ENCODE assay signal across 1 mouse cellular context in the genomic region with DNA sequence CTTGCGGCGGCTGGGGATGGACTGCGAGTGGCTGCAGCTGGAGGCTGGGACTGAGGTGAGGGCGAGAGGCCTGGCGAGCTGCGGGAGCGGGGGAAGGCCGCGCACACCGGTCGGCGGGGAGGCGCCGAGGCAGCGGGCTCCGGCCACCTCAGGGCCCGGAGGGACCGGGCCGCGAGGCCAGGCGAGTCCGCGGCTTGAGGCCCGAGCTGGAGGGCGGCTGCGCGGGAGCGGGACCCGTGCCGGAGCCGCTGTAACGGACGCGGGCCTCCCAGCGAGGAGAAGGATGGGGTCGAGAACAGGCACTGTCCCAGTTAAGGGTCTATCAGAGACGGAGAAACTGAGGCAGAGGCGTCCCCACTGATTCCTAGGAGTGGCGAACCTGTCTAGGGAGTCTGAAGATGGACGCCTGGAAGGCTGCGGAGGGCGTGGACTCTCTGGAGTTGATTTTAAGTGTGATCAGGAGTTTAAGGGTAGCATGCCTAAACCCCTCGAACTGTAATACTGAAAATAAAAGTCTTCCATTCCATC.
TF ChIP-seq lines count a peak whose summit lies in the region.

No protein-coding gene starts in this region.

TF ChIP-seq in CH12.LX, 34 proteins besides CTCF, POLR2A, EP300 and RAD21 (continued from another document):
- TF ChIP-seq E2F4 (IDR thresholded peaks at IDR 0.05; ENCODE audit: insufficient replicate concordance, low read depth, low read length) (no peak), ZKSCAN1 (IDR thresholded peaks at IDR 0.05; ENCODE audit: borderline replicate concordance, low read depth, low read length) (no peak), ETS1 (conservative IDR thresholded peaks at IDR 0.05; ENCODE audit: low read depth, low read length) (no peak), MYC (IDR thresholded peaks at IDR 0.05; ENCODE audit: low read depth, low read length) (no peak), NELFE (IDR thresholded peaks at IDR 0.05; ENCODE audit: low read depth, low read length) (no peak), MAX (IDR thresholded peaks at IDR 0.05; ENCODE audit: low read length) (no peak), POLR2AphosphoS2 (IDR thresholded peaks at IDR 0.05; ENCODE audit: low read depth, low read length) (0 out of 2 replicates have a peak, but pooled peaks have one; percentile 11), UBTF (IDR thresholded peaks at IDR 0.05; ENCODE audit: low read depth, low read length) (peak; percentile 86; the same call in 1 of the 2 replicates)
